Mouse (Mus musculus) forebrain, postnatal 0 days (tissue): ENCODE measurements around the gene Mpp4. TPM values are rescaled to one million over a fixed set of nuclear protein-coding genes. Genes with fewer than 3 reads are reported as not detected.

Experiments
- ATAC-seq: fragments of 200-750 bp; cut with Nextera tagmentation; 2 replicates; pipeline ENCODE4 v1.8.0; 2017; ENCODE audit warnings: mild to moderate bottlenecking, moderate library complexity
- DNase-seq: peaks from one replicate; pipeline ENCODE4 v3.0.0-alpha.2; 2015
- H3K27ac ChIP-seq: fragments of 300-500 bp; sonication (generic); 2 replicates; pipeline ENCODE4 v1.5.1; 2014; ENCODE audit warnings: low read depth, mild to moderate bottlenecking, antibody characterized with exemption, low read length, moderate library complexity, mixed read lengths
- H3K27me3 ChIP-seq: fragments of 300-500 bp; sonication (generic); 2 replicates; pipeline ENCODE4 v1.6.1; 2014; ENCODE audit warnings: mild to moderate bottlenecking, low read length, mixed read lengths; ENCODE audit not compliant: insufficient read depth
- H3K36me3 ChIP-seq: fragments of 300-500 bp; sonication (generic); 2 replicates; pipeline ENCODE4 v1.6.1; 2014; ENCODE audit warnings: mild to moderate bottlenecking, moderate library complexity; ENCODE audit not compliant: insufficient read depth
- H3K4me1 ChIP-seq: fragments of 300-500 bp; sonication (generic); 2 replicates; pipeline ENCODE4 v1.6.1; 2014; ENCODE audit warnings: antibody characterized with exemption; ENCODE audit not compliant: insufficient read depth
- H3K4me2 ChIP-seq: fragments of 300-500 bp; sonication (generic); 2 replicates; pipeline ENCODE4 v1.6.1; 2014; ENCODE audit warnings: low read depth, mild to moderate bottlenecking, moderate library complexity
- H3K4me3 ChIP-seq: fragments of 300-500 bp; sonication (generic); 2 replicates; pipeline ENCODE4 v1.5.1; 2014; ENCODE audit warnings: low read depth, low read length, mixed read lengths
- H3K9ac ChIP-seq: fragments of 300-500 bp; sonication (generic); 2 replicates; pipeline ENCODE4 v1.6.1; 2014; ENCODE audit warnings: mild to moderate bottlenecking
- H3K9me3 ChIP-seq: fragments of 300-500 bp; sonication (generic); 2 replicates; pipeline ENCODE4 v1.6.1; 2016; ENCODE audit warnings: low read length
- CTCF ChIP-seq: sonication (generic); IDR thresholded peaks from 2 replicates; pipeline ENCODE4 v1.5.1; 2016; ENCODE audit warnings: antibody characterized with exemption, control low read depth, low read depth
- WGBS: fragments of 180-500 bp; shearing (Covaris S2); extraction: QIAGEN DNeasy Blood & Tissue Kit; methylation state at CpG from one replicate; pipeline ENCODE4 v1.1.7; 2014; 5-methylcytosine and 5-hydroxymethylcytosine counted together
- polyA plus RNA-seq: library from polyadenylated mRNA; unstranded; fragments of >200 nt; fragmentation: Nextera tagmentation; extraction: Ambion mirVana; gene quantifications from 2 replicates; pipeline ENCODE4 v1.2.1, GENCODE M21; 2015
- total RNA-seq: library from RNA; depleted of rRNA; stranded (reverse); fragments of >200 nt; gene quantifications from 2 replicates; pipeline ENCODE4 v1.2.3, GENCODE M21; 2014

Gene Mpp4
- total and polyA plus RNA-seq, 2 experiments from 2014 or later: 0.47 to 1.9 TPM

- H3K36me3 ChIP-seq: peaks cover 76% of the 10 kb centered on the region
- 90% methylated on average over 3 of the region's 3 CpGs for WGBS
- no peak for TF ChIP-seq CTCF
- DNase-seq (no peak), ATAC-seq (no peak)
- H3K9me3 ChIP-seq: no peaks in the 10 kb centered on the region
- no peak overlapping the region for H3K27ac ChIP-seq
- H3K4me1 ChIP-seq: no peaks in the 10 kb centered on the region
- no peak overlapping the region for H3K4me2 ChIP-seq
- H3K9ac ChIP-seq: no peak overlapping the region
- no peak overlapping the region for H3K4me3 ChIP-seq
- H3K27me3 ChIP-seq: no peaks in the 10 kb centered on the region
These were observed 16.8 kb upstream of the Mpp4 start for GRCm38 (mm10) chr1:59180003-59180402.

GRCm38 (mm10) chr1:59178401-59178800, 15.2 kb upstream of the Mpp4 start:
- TF ChIP-seq CTCF: no peak
- no peak overlapping the region for H3K4me2 ChIP-seq
- no peaks in the 10 kb centered on the region for H3K9me3 ChIP-seq
- no peak for DNase-seq
- H3K36me3 ChIP-seq: peaks cover 69% of the 10 kb centered on the region
- no peaks in the 10 kb centered on the region for H3K4me1 ChIP-seq
- ATAC-seq: no peak
- no peak overlapping the region for H3K4me3 ChIP-seq
- no peak overlapping the region for H3K27ac ChIP-seq
- WGBS: 92% methylated on average over 10 of the region's 10 CpGs
- no peaks in the 10 kb centered on the region for H3K27me3 ChIP-seq
- H3K9ac ChIP-seq: no peak overlapping the region

DNA sequence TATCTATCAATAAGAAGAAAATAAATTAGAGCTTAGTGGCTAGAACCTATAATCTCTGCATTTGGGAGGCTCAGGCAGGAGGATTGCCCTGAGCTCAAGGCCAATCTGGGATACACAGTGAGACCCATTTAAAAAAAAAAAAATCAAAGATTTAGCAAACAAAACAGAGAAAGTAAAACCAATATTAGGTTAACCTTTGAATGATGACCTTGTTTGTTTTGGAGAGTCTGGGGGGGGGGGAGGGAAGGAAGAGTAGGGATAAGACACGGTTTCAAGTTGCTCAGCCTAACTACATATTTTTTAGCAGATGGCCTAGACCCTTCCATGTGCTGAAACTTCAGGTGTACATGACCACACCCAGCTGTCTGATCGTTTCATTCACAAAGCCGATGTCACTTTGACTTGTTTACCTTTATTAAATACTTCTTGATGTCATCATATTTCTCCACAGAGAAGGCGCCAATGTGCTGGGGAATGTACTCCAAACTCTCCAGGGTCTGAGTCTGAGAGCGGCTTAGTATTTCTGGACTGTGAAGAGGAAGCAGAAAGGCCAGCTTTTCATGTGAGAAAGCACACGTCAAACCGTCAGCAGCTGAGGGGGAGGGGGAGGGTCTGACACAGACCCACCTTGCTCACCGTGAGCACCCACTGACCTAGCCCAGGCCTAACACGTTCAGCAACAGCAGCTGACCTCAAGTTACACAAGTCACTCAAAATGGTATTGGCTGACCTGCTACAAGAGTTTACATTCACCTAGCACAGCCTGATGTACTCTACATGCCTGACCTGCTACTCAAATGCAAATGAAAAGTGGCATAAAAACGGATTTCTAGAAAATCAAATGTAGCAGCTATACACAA, 11.6 kb upstream of the Mpp4 start:
- H3K36me3 ChIP-seq: peaks cover 72% of the 10 kb centered on the region
- no peak overlapping the region for H3K4me3 ChIP-seq
- no peaks in the 10 kb centered on the region for H3K4me1 ChIP-seq
- no peak overlapping the region for H3K27ac ChIP-seq
- H3K9me3 ChIP-seq: no peaks in the 10 kb centered on the region
- no peak overlapping the region for H3K4me2 ChIP-seq
- WGBS: 84% methylated on average over 10 of the region's 10 CpGs
- H3K9ac ChIP-seq: no peak overlapping the region
- DNase-seq (no peak), ATAC-seq (no peak)
- TF ChIP-seq CTCF: no peak
- H3K27me3 ChIP-seq: no peaks in the 10 kb centered on the region

DNA sequence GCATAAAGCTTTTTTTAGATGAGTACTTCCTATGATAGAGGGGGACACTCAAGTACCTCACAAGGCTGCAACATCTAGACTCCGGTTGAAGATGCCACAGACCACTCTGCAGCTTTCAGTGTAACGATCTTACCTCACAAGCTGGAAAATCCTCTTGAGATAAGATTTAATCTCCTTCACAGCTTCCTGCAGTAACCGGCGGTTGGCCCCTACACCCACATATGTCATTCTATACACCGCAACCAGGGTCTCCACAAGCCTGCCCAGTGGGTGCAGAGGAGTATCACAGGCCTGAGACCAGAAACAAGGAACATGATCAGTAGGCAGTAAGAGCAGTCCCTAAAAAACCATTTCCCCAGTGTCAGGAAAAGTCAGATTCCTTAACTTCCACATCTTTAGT, 9.8 kb upstream of the Mpp4 start:
- Histone ChIP-seq H3K27ac (no peak overlapping the region), H3K36me3 (peaks cover 65% of the 10 kb centered on the region), H3K4me2 (no peak overlapping the region), H3K27me3 (no peaks in the 10 kb centered on the region), H3K9ac (no peak overlapping the region), H3K9me3 (no peaks in the 10 kb centered on the region), H3K4me1 (no peaks in the 10 kb centered on the region), H3K4me3 (no peak overlapping the region)
- 93% methylated on average over 5 of the region's 5 CpGs for WGBS
- ATAC-seq: no peak
- no peak for TF ChIP-seq CTCF
- DNase-seq: no peak

- no peak for TF ChIP-seq CTCF
- Histone ChIP-seq H3K27me3 (no peaks in the 10 kb centered on the region), H3K4me3 (no peak overlapping the region), H3K9me3 (no peaks in the 10 kb centered on the region), H3K4me2 (no peak overlapping the region), H3K4me1 (no peaks in the 10 kb centered on the region), H3K27ac (no peak overlapping the region), H3K9ac (no peak overlapping the region), H3K36me3 (peaks cover 64% of the 10 kb centered on the region)
- WGBS: 91% methylated on average over 5 of the region's 5 CpGs
- ATAC-seq (no peak), DNase-seq (no peak)
These were observed 8.7 kb upstream of the Mpp4 start for GRCm38 (mm10) chr1:59171875-59172274.

GRCm38 (mm10) chr1:59170290-59170689, 7.1 kb upstream of the Mpp4 start:
- no peak overlapping the region for H3K4me2 ChIP-seq
- no peaks in the 10 kb centered on the region for H3K9me3 ChIP-seq
- no peak for ATAC-seq
- H3K27ac ChIP-seq: no peak overlapping the region
- no peak overlapping the region for H3K4me3 ChIP-seq
- no peak for DNase-seq
- 74% methylated on average over 8 of the region's 8 CpGs for WGBS
- H3K27me3 ChIP-seq: no peaks in the 10 kb centered on the region
- no peak overlapping the region for H3K9ac ChIP-seq
- no peak for TF ChIP-seq CTCF
- no peaks in the 10 kb centered on the region for H3K4me1 ChIP-seq
- peaks cover 67% of the 10 kb centered on the region for H3K36me3 ChIP-seq

- Histone ChIP-seq H3K27me3 (no peaks in the 10 kb centered on the region), H3K4me1 (no peaks in the 10 kb centered on the region), H3K9me3 (no peaks in the 10 kb centered on the region), H3K9ac (no peak overlapping the region), H3K36me3 (peaks cover 62% of the 10 kb centered on the region), H3K27ac (no peak overlapping the region), H3K4me2 (no peak overlapping the region), H3K4me3 (no peak overlapping the region)
- no peak for TF ChIP-seq CTCF
- DNase-seq: no peak
- ATAC-seq: no peak
- WGBS: 84% methylated on average over 6 of the region's 6 CpGs
These were observed 6.4 kb upstream of the Mpp4 start for GRCm38 (mm10) chr1:59169586-59169985.
